Mouse (Mus musculus): ENCODE results near the gene Col5a3.

DNA sequence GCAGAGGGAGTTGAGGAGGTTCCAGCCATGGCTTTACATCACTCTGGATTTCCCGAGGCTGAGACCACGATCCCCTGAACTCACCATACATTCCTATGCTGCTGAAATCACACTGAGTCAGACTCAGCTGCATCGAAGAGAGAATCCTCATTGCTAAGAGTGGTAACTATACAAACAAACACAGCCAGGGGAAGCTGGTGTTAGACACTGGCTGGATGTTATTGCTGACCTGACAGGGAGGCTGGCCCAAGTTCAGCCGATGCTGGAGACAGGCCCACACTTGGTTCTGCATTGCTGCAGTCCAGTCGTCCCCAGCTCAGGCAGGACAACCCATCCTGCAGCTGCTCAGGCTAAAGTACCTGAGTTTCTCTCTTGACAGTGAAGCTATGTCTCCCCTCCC, 10.9 kb upstream of the Col5a3 start:
- TF ChIP-seq CTCF (IDR thresholded peaks at IDR 0.05; ENCODE audit: insufficient read depth, low read length) (no peak), POLR2A (IDR thresholded peaks at IDR 0.05; ENCODE audit: borderline replicate concordance, extremely low read depth, low read depth, low read length) (no peak)
